Mouse (Mus musculus) myocyte (in vitro differentiated cells): ENCODE results near the gene Catsper2. TPM values are rescaled to one million over a fixed set of nuclear protein-coding genes. Genes with fewer than 3 reads are reported as not detected.

Experiments used
- H3K27me3 ChIP-seq: one replicate; pipeline ENCODE4 v1.6.1; 2011; ENCODE audit not compliant: control insufficient read depth, insufficient read depth, insufficient read length
- H3K36me3 ChIP-seq: one replicate; pipeline ENCODE4 v1.6.1; 2011; ENCODE audit not compliant: control insufficient read depth, insufficient read depth
- H3K4me2 ChIP-seq: one replicate; pipeline ENCODE4 v1.6.1; 2011; ENCODE audit warnings: low read depth, control low read depth
- H3K4me3 ChIP-seq: one replicate; pipeline ENCODE4 v1.5.1; 2011; ENCODE audit warnings: mild to moderate bottlenecking, control low read depth, moderate library complexity
- H3K79me2 ChIP-seq: one replicate; pipeline ENCODE4 v1.6.1; 2011; ENCODE audit not compliant: control insufficient read depth, insufficient read depth
- H3ac ChIP-seq: one replicate; pipeline ENCODE4 v1.6.1; 2011; ENCODE audit not compliant: control insufficient read depth, insufficient read length
- CEBPB ChIP-seq: IDR thresholded peaks from 2 replicates; pipeline ENCODE4 v1.6.1; 2011; ENCODE audit warnings: mild to moderate bottlenecking, moderate library complexity; ENCODE audit not compliant: poor library complexity, insufficient read depth, severe bottlenecking
- E2F4 ChIP-seq: IDR thresholded peaks from one replicate; pipeline ENCODE4 v1.6.1; 2011; ENCODE audit warnings: mild to moderate bottlenecking, control low read depth, moderate library complexity; ENCODE audit not compliant: insufficient read depth
- MAX ChIP-seq: IDR thresholded peaks from one replicate; pipeline ENCODE4 v1.6.1; 2011; ENCODE audit warnings: low read depth, mild to moderate bottlenecking, control low read depth
- MYOD1 ChIP-seq, 3 experiments: IDR thresholded peaks; one replicate each; pipeline ENCODE4 v1.6.1; 2011; ENCODE audit warnings: control low read depth in 2 of 3, low read depth in 2 of 3, mild to moderate bottlenecking in 2 of 3, moderate library complexity in 1 of 3; ENCODE audit not compliant: insufficient read length in 2 of 3, control insufficient read depth in 1 of 3
- MYOG ChIP-seq, 3 experiments: IDR thresholded peaks; one replicate each; pipeline ENCODE4 v1.6.1; 2011; ENCODE audit warnings: control low read depth in 2 of 3, low read depth in 2 of 3, mild to moderate bottlenecking in 2 of 3; ENCODE audit not compliant: insufficient read length in 2 of 3, control insufficient read depth in 1 of 3, insufficient read depth in 1 of 3
- POLR2A ChIP-seq: IDR thresholded peaks from one replicate; pipeline ENCODE4 v1.6.1; 2011; ENCODE audit warnings: low read depth, mild to moderate bottlenecking, control low read depth, moderate library complexity; ENCODE audit not compliant: insufficient read length
- POLR2AphosphoS2 ChIP-seq: IDR thresholded peaks from one replicate; pipeline ENCODE4 v1.6.1; 2011; ENCODE audit warnings: low read depth, control low read depth; ENCODE audit not compliant: insufficient read length
- REST ChIP-seq: IDR thresholded peaks from one replicate; pipeline ENCODE4 v1.6.1; 2011; ENCODE audit warnings: mild to moderate bottlenecking, control low read depth, moderate library complexity; ENCODE audit not compliant: insufficient read depth, insufficient read length
- SRF ChIP-seq: IDR thresholded peaks from one replicate; pipeline ENCODE4 v1.6.1; 2011; ENCODE audit warnings: low read depth; ENCODE audit not compliant: control insufficient read depth, insufficient read length
- TCF12 ChIP-seq: IDR thresholded peaks from one replicate; pipeline ENCODE4 v1.6.1; 2011; ENCODE audit warnings: mild to moderate bottlenecking, control low read depth; ENCODE audit not compliant: poor library complexity, insufficient read depth, severe bottlenecking
- TCF3 ChIP-seq: IDR thresholded peaks from one replicate; pipeline ENCODE4 v1.6.1; 2011; ENCODE audit warnings: low read depth, control low read depth; ENCODE audit not compliant: insufficient read length
- USF1 ChIP-seq: IDR thresholded peaks from one replicate; pipeline ENCODE4 v1.6.1; 2011; ENCODE audit warnings: low read depth, mild to moderate bottlenecking, control low read depth, moderate library complexity
- polyA plus RNA-seq: library from polyadenylated mRNA; unstranded; fragments of >200 nt; fragmentation: generic; extraction: Trizol; gene quantifications from one replicate; pipeline ENCODE4 v1.2.1, GENCODE M21; 2012; ENCODE audit warnings: missing spikeins

The Catsper2 gene
- polyA plus RNA-seq, 1 experiment, result 1.5 TPM

DNA sequence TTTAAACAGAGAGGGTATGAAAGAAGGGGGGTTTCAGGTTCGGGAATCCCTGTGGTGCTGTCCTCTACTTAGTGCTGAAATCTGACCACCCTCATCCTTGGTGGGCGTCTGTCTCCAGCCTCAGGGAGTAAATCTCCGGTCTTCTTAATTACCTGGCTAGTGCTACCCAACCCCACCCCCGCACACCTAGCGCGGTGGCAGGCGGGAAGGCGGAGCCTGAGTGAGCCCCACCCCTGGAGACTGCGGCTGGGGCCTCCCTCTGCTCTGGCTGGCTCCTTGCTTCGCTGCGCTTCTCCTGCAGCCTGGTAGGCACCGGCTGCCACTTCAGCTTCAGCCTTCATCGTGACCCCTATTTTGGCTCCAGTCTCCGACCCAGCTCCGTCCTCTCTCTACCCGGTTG, 55.2 kb downstream of the Catsper2 start:
- peaks cover 40% of the 10 kb centered on the region for H3K27me3 ChIP-seq
- no peak for TF ChIP-seq TCF12
- peak; percentile 34 for TF ChIP-seq REST
- no peak for TF ChIP-seq SRF
- H3K4me3 ChIP-seq, result no peak overlapping the region
- no peaks in the 10 kb centered on the region for H3K36me3 ChIP-seq
- H3K79me2 ChIP-seq, result no peaks in the 10 kb centered on the region
- H3K4me2 ChIP-seq, result no peak overlapping the region
- no peak overlapping the region for H3ac ChIP-seq

DNA sequence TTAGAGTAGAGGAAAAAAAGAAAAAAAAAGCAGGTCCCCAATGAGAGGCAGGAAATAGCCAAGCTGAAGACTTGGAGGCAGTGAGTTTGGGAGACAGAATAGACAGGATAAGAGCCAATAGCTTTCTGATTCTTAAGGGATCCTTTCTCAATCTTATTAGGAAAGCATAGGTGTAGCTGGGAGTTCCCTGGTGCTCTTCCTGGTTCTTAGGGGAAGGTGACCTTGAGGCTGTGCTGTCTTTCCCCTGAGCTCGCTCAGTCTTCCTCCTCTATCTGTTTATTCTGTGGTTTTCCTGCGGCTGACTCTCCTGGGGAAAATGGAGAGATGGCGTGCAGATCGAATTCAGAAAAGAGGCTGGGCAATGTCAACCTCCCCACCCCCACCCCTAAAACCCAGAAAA, 55.6 kb downstream of the Catsper2 start:
- H3K4me3 ChIP-seq, result no peak overlapping the region
- no peak overlapping the region for H3ac ChIP-seq
- peaks cover 39% of the 10 kb centered on the region for H3K27me3 ChIP-seq
- no peaks in the 10 kb centered on the region for H3K36me3 ChIP-seq
- TF ChIP-seq SRF (no peak), TCF3 (no peak), REST (no peak), MYOG (IDR thresholded peaks at IDR 0.05; ENCODE audit: control insufficient read depth in 1 of 3, insufficient read depth in 1 of 3, insufficient read length in 2 of 3, low read depth in 2 of 3) (no peak), E2F4 (no peak), MYOD1 (IDR thresholded peaks at IDR 0.05; ENCODE audit: control insufficient read depth in 1 of 3, insufficient read length in 2 of 3, low read depth in 2 of 3) (no peak), USF1 (no peak)
- H3K79me2 ChIP-seq, result no peaks in the 10 kb centered on the region
- no peak overlapping the region for H3K4me2 ChIP-seq

DNA sequence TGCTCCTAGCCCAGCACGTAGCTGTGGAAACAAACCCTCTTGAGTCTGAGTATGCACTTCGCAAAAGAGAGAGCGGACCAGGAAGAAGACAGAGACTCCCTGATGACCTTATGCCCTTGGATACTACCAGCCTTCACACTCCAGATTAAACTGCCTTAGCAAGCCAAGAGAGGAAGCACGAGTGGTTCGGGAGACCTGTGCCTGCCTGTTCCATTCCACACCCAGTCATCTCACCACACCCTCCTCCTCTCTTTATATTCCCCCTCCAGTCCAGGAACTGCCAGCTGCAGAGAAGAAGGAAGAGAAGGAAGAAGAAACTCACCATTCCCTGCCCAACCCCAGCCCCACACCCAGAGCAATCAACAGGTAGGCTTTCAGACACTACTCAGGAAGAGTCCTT, 56.1 kb downstream of the Catsper2 start, which contains the start of gene Ckmt1:
TSS of gene Ckmt1 (plus strand) at position 221 of the 400 bp plus-strand sequence.
- no peak within 1 kb of the TSS for H3K4me3 ChIP-seq
- no peaks in the 10 kb centered on the region for H3K79me2 ChIP-seq
- no peaks in the 10 kb centered on the region for H3K36me3 ChIP-seq
- no peak within 1 kb of the TSS for H3K4me2 ChIP-seq
- no peak within 1 kb of the TSS for H3ac ChIP-seq
- TF ChIP-seq TCF12 (no peak), POLR2AphosphoS2 (no peak), POLR2A (no peak), USF1 (no peak), TCF3 (no peak), SRF (no peak)
- H3K27me3 ChIP-seq, result peaks cover 35% of the 10 kb centered on the region

DNA sequence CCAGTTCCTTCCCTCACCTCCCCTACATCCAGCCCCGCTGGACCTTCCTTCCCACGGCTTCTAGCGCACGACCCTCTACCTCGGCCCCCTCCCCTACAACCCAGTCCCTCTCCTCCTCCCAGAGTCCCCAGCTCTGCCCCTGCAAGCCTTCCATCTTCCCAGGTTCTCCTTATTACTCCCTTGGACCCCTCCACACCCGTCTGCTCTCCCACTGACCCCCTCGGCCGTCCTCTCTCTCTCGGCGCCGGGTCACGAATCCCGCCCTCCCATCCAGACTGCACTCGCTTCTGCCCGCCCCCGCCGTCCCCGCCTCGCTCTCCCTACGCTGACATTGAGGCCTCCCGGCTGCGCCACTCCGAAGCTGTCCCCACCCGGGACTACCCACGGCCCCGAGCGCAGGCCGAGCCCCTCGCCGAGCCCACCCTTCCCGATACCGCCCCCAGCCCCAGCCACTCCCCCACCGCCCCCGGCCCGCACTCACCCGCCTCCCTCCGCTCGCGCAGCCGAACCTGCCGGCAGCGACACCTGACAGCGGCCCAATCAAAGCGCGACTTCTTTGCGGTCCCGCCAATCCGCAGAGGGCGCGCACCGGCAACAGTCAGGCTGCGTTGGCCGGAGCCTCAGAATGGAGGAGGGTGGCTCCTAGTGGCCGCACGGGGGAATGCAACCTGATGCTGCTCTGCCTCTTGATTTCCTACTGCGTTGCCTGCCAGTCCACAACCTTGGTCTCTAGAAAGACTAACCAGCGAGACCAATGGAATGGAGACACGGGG, 58.6 kb downstream of the Catsper2 start, which contains the start of gene Ppip5k1:
TSS of gene Ppip5k1 (minus strand) at position 577 of the 773 bp plus-strand sequence.
- TF ChIP-seq MYOG (IDR thresholded peaks at IDR 0.05; ENCODE audit: control insufficient read depth in 1 of 3, insufficient read depth in 1 of 3, insufficient read length in 2 of 3, low read depth in 2 of 3) (peak in 1 of 3 experiments; percentile 46), MYOD1 (IDR thresholded peaks at IDR 0.05; ENCODE audit: control insufficient read depth in 1 of 3, insufficient read length in 2 of 3, low read depth in 2 of 3) (peak in 1 of 3 experiments; percentile 45), MAX (no peak), TCF3 (no peak), POLR2AphosphoS2 (no peak), POLR2A (peak; percentile 26)
- H3K36me3 ChIP-seq, result no peaks in the 10 kb centered on the region
- no peaks in the 10 kb centered on the region for H3K79me2 ChIP-seq
- H3K4me3 ChIP-seq, result peak within 1 kb of the TSS; percentile 49
- H3ac ChIP-seq, result peak within 1 kb of the TSS; percentile 17
- peaks cover 20% of the 10 kb centered on the region for H3K27me3 ChIP-seq
- H3K4me2 ChIP-seq, result peak within 1 kb of the TSS; percentile 97

DNA sequence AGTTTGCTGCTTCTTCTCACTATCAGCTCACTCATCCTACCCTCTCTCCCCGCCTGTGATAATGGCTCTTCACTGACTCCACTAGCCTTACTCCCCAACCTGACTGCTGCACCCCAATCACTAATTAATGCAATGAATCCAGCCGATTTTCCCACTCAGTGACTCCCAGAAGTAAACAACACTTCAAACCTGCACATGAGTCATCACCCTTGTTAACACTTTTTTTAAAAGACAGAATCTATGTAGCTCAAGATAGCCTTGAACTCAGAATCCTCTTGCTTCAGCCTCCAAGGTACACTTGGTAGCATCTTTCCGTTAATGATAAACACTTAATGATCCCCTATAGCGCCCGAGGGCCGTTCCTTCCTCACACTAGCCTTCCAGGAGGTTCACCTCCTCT, 59.2 kb downstream of the Catsper2 start:
- Histone ChIP-seq H3K4me2 (peak overlapping the region; percentile 97), H3K27me3 (peaks cover 17% of the 10 kb centered on the region), H3K4me3 (peak overlapping the region; percentile 49), H3K79me2 (no peaks in the 10 kb centered on the region), H3ac (peak overlapping the region; percentile 17), H3K36me3 (no peaks in the 10 kb centered on the region)
- no peak for TF ChIP-seq TCF12

DNA sequence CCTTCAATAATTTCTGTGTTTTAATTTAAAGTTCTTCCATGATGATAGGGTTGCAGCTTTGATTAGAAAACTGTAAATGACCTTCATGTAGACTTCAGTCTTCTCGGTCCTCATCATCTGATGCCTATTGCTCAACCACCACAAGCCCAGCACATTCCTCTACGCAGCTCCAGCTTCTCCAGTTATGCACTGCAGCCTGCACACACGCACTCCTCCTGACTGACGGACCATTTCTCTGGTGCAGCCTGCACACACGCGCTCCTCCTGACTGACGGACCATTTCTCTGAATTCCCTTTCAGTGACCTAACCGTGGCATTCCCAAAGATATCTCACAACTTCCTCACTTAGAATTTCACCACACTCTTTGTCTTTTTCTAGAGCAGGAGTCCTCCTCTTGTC, 60.4 kb downstream of the Catsper2 start:
- Histone ChIP-seq H3K27me3 (peaks cover 7% of the 10 kb centered on the region), H3K4me3 (no peak overlapping the region), H3K79me2 (no peaks in the 10 kb centered on the region), H3K4me2 (no peak overlapping the region), H3K36me3 (no peaks in the 10 kb centered on the region), H3ac (no peak overlapping the region)
- TF ChIP-seq USF1, result no peak
- no peak for TF ChIP-seq SRF
- no peak for TF ChIP-seq POLR2AphosphoS2
- TF ChIP-seq MAX, result no peak
- no peak for TF ChIP-seq TCF3
- no peak for TF ChIP-seq E2F4
- TF ChIP-seq MYOD1 (IDR thresholded peaks at IDR 0.05; ENCODE audit: control insufficient read depth in 1 of 3, insufficient read length in 2 of 3, low read depth in 2 of 3), result no peak
- TF ChIP-seq MYOG (IDR thresholded peaks at IDR 0.05; ENCODE audit: control insufficient read depth in 1 of 3, insufficient read depth in 1 of 3, insufficient read length in 2 of 3, low read depth in 2 of 3), result no peak
- TF ChIP-seq TCF12, result no peak
- TF ChIP-seq CEBPB, result no peak
- TF ChIP-seq REST, result no peak
- TF ChIP-seq POLR2A, result no peak
